Mouse (Mus musculus): ENCODE data around the gene Gpnmb. TPM values are rescaled to one million over a fixed set of nuclear protein-coding genes. Genes with fewer than 3 reads are reported as not detected.
A peak's percentile ranks its signal among the peaks of the same experiment; 100 is the strongest.

The Gpnmb gene
- polyA plus RNA-seq, 1 experiment: 0.44 TPM

- TF ChIP-seq CTCF (IDR thresholded peaks at IDR 0.05; ENCODE audit: borderline replicate concordance, extremely low read depth, insufficient read depth, insufficient read length) (no peak), POLR2A (IDR thresholded peaks at IDR 0.05; ENCODE audit: borderline replicate concordance, extremely low read depth, insufficient read depth, insufficient read length, poor library complexity, severe bottlenecking) (no peak)
- DNase-seq (ENCODE audit: low read depth): no peak
These were observed 62.7 kb downstream of the Gpnmb start for GRCm38 (mm10) chr6:49099086-49099485.

GRCm38 (mm10) chr6:49106746-49107500 lies 70.6 kb downstream of the Gpnmb start:
- DNase-seq (ENCODE audit: low read depth): no peak
- no peak for TF ChIP-seq POLR2A (IDR thresholded peaks at IDR 0.05; ENCODE audit: borderline replicate concordance, extremely low read depth, insufficient read depth, insufficient read length, poor library complexity, severe bottlenecking)

GRCm38 (mm10) chr6:49109196-49109595 lies 72.8 kb downstream of the Gpnmb start:
- no peak for DNase-seq (ENCODE audit: low read depth)
- TF ChIP-seq POLR2A (IDR thresholded peaks at IDR 0.05; ENCODE audit: borderline replicate concordance, extremely low read depth, insufficient read depth, insufficient read length, poor library complexity, severe bottlenecking): no peak
- no peak for TF ChIP-seq CTCF (IDR thresholded peaks at IDR 0.05; ENCODE audit: borderline replicate concordance, extremely low read depth, insufficient read depth, insufficient read length)

DNA sequence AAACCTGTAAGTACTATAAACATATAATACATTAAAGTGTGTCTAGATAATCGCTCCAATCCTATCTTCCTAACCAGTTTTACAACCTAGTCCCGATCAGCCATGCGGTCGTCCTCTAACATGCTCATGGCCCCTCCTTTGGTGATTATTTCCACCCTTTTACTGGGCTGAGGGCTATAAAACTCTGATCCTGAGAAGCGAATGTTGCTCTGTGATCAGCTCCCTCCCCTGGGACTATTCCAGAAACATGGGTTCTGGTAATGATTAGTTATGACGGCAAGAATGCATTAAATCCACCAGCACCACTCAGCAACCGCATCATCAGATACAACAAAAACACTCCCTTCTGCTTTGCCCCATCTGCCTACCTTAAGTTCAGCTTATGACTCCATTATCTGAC lies 77.5 kb downstream of the Gpnmb start:
- TF ChIP-seq CTCF (IDR thresholded peaks at IDR 0.05; ENCODE audit: borderline replicate concordance, extremely low read depth, insufficient read depth, insufficient read length) (no peak), POLR2A (IDR thresholded peaks at IDR 0.05; ENCODE audit: borderline replicate concordance, extremely low read depth, insufficient read depth, insufficient read length, poor library complexity, severe bottlenecking) (no peak)
- no peak for DNase-seq (ENCODE audit: low read depth)

DNA sequence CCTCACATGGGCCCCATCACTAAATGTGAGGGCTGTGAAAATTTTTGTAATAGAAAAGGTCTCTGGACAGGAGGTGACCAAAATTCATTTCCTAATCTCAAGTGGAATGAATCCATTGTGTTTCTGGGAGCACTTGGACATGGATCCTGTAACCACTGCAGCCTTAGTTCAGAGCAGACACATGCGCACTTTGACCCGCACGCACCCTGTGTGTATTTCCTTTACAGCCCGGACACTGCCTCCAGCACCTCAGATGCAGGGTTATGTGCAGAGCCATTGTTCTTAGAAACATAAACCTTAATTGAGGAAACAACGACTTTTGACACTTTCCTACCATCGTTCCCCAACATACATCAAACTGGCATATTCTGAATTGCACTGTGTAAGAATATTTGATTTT lies 78.1 kb downstream of the Gpnmb start:
- no peak for DNase-seq (ENCODE audit: low read depth)
- TF ChIP-seq CTCF (IDR thresholded peaks at IDR 0.05; ENCODE audit: borderline replicate concordance, extremely low read depth, insufficient read depth, insufficient read length) (no peak), POLR2A (IDR thresholded peaks at IDR 0.05; ENCODE audit: borderline replicate concordance, extremely low read depth, insufficient read depth, insufficient read length, poor library complexity, severe bottlenecking) (no peak)

GRCm38 (mm10) chr6:49115550-49115949 lies 79.2 kb downstream of the Gpnmb start:
- no peak for TF ChIP-seq POLR2A (IDR thresholded peaks at IDR 0.05; ENCODE audit: borderline replicate concordance, extremely low read depth, insufficient read depth, insufficient read length, poor library complexity, severe bottlenecking)
- TF ChIP-seq CTCF (IDR thresholded peaks at IDR 0.05; ENCODE audit: borderline replicate concordance, extremely low read depth, insufficient read depth, insufficient read length): no peak
- no peak for DNase-seq (ENCODE audit: low read depth)

DNA sequence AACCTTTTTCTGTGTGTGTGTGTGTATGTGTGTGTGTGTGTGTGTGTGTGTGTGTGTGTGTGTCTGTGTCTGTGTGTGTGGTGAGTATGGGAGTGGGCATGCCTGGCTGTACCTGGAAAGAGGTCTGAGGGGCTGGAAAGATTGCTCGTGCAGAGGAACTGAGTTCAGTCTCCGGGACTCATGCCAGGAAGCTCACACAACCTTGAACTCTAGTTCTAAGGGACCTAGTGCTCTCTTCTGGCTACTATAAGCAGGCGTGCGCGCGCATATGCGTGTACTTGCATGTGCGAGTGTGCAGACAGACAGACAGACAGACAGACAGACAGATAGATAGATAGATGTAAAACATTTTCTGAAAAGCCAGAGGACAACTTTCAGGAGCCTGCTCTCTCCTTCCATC lies 79.9 kb downstream of the Gpnmb start:
- TF ChIP-seq POLR2A (IDR thresholded peaks at IDR 0.05; ENCODE audit: borderline replicate concordance, extremely low read depth, insufficient read depth, insufficient read length, poor library complexity, severe bottlenecking): no peak
- no peak for TF ChIP-seq CTCF (IDR thresholded peaks at IDR 0.05; ENCODE audit: borderline replicate concordance, extremely low read depth, insufficient read depth, insufficient read length)
- DNase-seq (ENCODE audit: low read depth): no peak

- TF ChIP-seq CTCF (IDR thresholded peaks at IDR 0.05; ENCODE audit: borderline replicate concordance, extremely low read depth, insufficient read depth, insufficient read length) (no peak), POLR2A (IDR thresholded peaks at IDR 0.05; ENCODE audit: borderline replicate concordance, extremely low read depth, insufficient read depth, insufficient read length, poor library complexity, severe bottlenecking) (no peak)
- DNase-seq (ENCODE audit: low read depth): no peak
These were observed 82.1 kb downstream of the Gpnmb start for GRCm38 (mm10) chr6:49118446-49118845.

DNA sequence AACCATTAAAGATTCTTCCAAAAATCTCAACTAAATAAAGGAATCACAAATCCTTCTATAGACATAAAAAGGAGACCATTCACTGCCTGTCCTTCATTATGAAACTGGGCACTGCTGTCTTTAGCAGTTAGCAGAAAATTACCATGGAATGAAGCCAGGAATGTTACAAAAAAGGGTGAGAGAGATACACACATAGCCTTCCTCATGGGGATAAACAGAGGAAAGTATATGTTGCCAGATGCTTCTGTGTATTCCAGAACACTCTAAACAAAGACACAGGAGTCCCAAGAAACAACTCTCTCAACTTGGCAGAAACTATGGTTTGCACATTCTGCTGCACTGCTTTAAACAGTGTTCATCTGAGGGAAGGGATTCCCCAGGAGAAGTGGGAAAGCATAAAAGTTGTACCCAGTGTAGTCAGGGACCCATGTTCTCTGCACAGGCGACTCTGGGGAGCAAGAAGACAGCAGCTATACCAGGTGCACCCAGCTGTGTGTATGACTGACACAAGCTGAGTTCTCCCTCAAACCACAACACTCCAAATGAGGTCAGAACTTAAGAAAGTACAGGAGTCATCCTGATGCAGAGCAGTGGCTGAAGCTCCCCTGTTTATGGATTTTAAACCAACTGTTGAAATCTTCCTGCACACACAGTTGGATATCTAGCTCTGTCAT lies 83.3 kb downstream of the Gpnmb start:
- TF ChIP-seq POLR2A (IDR thresholded peaks at IDR 0.05; ENCODE audit: borderline replicate concordance, extremely low read depth, insufficient read depth, insufficient read length, poor library complexity, severe bottlenecking) (no peak), CTCF (IDR thresholded peaks at IDR 0.05; ENCODE audit: borderline replicate concordance, extremely low read depth, insufficient read depth, insufficient read length) (no peak)
- DNase-seq (ENCODE audit: low read depth): peak; percentile 52

GRCm38 (mm10) chr6:49120370-49120769 lies 84.0 kb downstream of the Gpnmb start:
- TF ChIP-seq CTCF (IDR thresholded peaks at IDR 0.05; ENCODE audit: borderline replicate concordance, extremely low read depth, insufficient read depth, insufficient read length): no peak
- DNase-seq (ENCODE audit: low read depth): no peak

Other genes starting within 250 kb of the Gpnmb start
- gene Tmem176a, start 195.6 kb upstream of the Gpnmb start, polyA plus RNA-seq (2012; rRNA removed): 12.7 and 14.0 TPM in 2 replicates
- gene Tmem176b, start 195.1 kb upstream of the Gpnmb start, polyA plus RNA-seq (2012; rRNA removed): 92.9 and 101 TPM in 2 replicates
- 0.03 and 0.04 TPM in 2 replicates for gene Aoc1, start 163.7 kb upstream of the Gpnmb start, polyA plus RNA-seq (2012; rRNA removed)
- gene 1600015I10Rik, start 106.7 kb upstream of the Gpnmb start, polyA plus RNA-seq (2012; rRNA removed): not detected in 2 replicates
- not detected in 2 replicates for gene Doxl2, start 61.6 kb upstream of the Gpnmb start, polyA plus RNA-seq (2012; rRNA removed)
- gene Svs1, start 49.7 kb upstream of the Gpnmb start, polyA plus RNA-seq (2012; rRNA removed): not detected in 2 replicates
- 18.6 and 27.7 TPM in 2 replicates for gene Malsu1, start 37.2 kb downstream of the Gpnmb start, polyA plus RNA-seq (2012; rRNA removed)
- gene Igf2bp3, start 178.4 kb downstream of the Gpnmb start, polyA plus RNA-seq (2012; rRNA removed): 22.0 and 22.6 TPM in 2 replicates
- gene Tra2a, start 227.5 kb downstream of the Gpnmb start, polyA plus RNA-seq (2012; rRNA removed): 199 and 246 TPM in 2 replicates